Mouse (Mus musculus): ENCODE results near the gene Gm5741.

Gm5741 gene

GRCm38 (mm10) chr8:85072364-85072929 is 4.7 kb upstream of the Gm5741 start:
- DNase-seq: no peak

- peak; percentile 88 for DNase-seq
These were observed 3.9 kb upstream of the Gm5741 start, which contains the start of gene Dhps for GRCm38 (mm10) chr8:85071514-85072281. Dhps (plus strand) TSS chr8:85071757.

GRCm38 (mm10) chr8:85071041-85071440 is 3.3 kb upstream of the Gm5741 start:
- no peak for DNase-seq

DNA sequence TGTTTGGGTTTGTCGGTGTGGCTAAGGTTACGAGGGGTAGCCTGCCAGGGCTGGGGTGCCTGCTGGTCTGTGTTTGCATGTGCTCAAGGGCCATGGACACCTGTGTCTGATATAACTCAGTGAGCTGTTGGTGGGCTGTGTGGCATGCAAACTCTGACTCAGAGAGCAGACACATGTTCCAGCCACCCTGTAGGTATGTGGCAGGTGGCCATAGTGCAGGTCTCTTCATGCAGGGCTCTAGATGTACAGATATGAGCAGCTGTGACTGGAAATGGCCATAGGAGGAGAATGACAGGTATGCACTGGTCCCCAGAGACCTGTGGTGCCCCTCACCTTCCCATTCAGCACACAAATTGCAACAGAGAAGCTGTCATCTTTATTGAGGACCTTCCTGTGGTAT is 627 bp downstream of the Gm5741 start:
- no peak for DNase-seq

- DNase-seq: no peak
These were observed 2.6 kb downstream of the Gm5741 start for GRCm38 (mm10) chr8:85065213-85065612.

GRCm38 (mm10) chr8:85062603-85063002 is 5.2 kb downstream of the Gm5741 start:
- no peak for DNase-seq

- peak; percentile 84 for DNase-seq
These were observed 7.7 kb downstream of the Gm5741 start, which contains the start of gene Fbxw9 for GRCm38 (mm10) chr8:85059879-85060616. Fbxw9 (plus strand) TSS chr8:85060055.

DNA sequence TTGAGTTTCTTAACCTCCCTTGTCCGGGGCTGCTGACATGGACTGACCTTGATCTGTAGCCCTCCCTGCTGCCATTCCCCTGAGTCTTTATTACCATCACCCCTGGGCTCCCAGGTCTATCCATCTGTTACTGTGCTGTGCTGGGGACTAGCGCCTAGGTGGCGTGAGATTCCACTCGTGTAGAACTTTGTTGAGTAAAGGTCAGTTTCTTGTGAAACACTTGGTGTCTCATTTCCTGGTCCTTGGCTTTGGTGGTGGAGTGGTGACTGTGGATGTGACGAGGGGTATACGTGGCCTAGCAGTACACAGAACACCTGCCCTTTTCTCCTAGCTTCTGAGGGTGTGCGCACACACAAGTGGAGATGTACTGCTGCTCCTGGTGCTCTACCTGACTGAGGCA is 10.4 kb downstream of the Gm5741 start:
- DNase-seq: no peak

GRCm38 (mm10) chr8:85043619-85044018 is 24.2 kb downstream of the Gm5741 start:
- no peak for DNase-seq

- peak; percentile 79 for DNase-seq
These were observed 29.9 kb downstream of the Gm5741 start for GRCm38 (mm10) chr8:85037681-85038531.

GRCm38 (mm10) chr8:85037366-85037680 is 30.5 kb downstream of the Gm5741 start:
- DNase-seq: no peak

- DNase-seq: peak; percentile 83
These were observed 30.9 kb downstream of the Gm5741 start, which contains the start of gene Tnpo2 for GRCm38 (mm10) chr8:85036718-85037365. Tnpo2 (plus strand) TSS chr8:85036915.

- DNase-seq: no peak
These were observed 31.4 kb downstream of the Gm5741 start for GRCm38 (mm10) chr8:85036381-85036717.

DNA sequence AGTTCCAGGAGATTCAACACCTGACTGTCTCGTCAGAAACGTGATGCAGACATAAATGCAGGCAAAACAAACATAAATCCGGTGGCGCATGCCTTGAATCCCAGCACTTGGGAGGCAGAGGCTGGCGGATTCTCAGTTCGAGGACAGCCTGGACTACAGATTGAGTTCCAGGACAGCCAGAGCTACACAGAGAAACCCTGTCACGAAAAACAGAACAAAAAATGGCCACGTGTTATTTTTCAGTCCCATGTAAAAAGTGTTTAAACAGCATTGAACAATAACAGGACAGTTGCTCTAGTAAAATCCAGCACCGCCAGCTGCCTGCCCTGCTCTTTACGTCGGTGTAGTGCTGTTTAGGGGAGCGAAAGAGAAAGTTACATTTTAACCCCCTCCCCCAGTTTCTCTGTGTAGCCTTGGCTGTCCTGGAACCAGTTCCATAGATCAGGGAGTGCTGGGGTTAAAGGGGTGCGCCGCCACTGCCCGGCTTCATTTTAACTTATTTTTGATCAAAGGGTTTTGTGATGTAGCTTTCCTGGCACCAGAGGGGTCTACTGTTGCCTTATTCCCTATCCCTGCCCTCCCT is 32.0 kb downstream of the Gm5741 start:
- DNase-seq: peak; percentile 27

DNA sequence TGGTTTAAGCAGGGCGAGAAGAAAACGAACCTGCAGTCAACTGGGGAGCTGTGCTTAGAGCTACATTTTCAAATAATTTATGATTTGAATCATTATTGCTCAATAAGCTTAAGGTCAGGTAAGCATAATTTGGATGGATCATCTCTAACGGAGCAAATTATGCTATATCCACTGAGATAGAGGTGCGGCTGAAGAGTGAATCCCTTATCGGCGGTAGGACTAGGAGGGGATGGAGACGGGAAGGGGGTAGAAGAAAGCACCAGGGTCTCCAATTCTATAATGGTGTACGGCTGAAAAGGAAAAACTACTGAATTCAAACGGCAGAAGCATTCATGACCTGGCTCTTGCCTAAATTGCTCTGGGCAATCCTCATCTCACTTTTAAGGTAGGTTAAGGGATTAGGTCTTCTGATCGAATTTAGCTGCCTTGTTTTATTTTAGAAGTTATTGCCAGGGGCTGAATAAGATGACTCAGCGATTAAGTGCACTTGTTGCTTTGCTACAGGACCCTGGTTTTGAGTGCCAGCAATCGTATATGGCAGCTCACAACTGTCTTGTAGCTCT is 32.5 kb downstream of the Gm5741 start:
- no peak for DNase-seq

DNA sequence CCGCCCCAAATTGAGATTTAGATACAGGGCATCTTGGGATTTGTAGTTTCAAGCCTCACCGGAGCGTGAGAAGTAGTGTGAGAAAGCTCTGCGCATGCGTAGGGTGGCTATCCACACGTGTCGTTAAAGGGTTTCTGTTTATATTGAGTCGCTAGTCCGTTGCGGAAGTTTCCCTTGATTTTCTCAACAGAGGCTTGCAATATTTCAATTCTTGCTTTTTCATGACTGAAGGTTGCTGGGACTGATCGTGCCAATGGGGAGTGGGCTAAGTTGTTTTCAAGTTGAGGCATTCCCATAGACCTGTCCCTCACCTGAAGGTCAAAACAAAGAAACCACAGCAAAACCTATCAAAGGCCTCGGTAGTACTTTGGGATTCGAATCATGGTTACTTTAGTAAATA is 33.0 kb downstream of the Gm5741 start:
- DNase-seq: peak; percentile 81

DNA sequence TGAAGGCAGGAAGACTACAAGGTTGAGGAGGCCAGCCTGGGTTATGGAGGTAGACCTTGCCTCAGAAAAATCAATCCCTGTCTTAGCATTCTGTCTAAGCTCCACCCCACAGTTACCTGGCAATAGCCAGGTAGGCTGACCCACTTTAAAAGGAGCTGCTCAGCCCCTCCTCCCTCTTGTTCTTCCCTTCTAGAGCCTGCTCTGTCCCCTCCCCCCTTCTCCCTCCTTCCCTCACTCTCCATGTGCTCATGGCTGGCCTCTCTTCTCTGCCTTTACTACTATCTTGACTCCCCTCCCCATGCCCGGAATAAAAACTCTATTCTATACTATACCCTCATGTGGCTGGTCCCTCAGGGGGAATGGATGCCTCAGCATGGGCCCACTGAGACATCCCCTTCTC is 33.9 kb downstream of the Gm5741 start:
- no peak for DNase-seq

DNA sequence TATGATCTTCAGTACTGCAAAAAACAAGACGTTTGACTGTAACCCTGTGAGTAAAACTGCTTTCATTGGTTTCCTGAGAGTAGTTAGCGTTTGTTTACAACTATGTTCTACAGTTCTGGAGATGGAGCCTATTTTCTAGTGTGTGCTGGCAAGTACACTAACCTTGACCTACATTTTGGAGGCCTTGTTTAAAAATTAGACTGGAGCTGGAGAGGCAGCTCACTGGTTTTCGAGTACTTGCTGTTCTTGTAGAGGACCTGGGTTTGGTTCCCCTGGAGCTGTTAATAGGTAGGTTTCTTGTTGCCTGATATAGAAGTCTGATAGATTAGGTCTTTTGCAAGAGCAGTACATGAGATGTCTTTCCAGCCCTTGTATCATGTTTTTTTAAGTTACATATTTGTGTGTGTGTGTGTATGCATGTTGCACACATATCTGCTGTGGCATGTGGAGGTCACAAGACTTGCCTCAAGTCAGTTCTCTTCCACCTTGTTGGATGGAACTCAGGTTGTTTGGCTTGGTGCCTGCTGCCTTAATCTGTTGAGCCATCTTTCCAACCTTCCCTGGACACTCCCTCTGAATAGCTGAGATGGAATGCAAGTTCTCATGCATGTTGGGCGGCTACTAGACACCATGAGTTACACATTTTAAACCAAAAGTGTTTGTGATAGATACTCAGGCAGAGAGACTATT is 35.0 kb downstream of the Gm5741 start:
- no peak for DNase-seq

GRCm38 (mm10) chr8:85029271-85029670 is 38.5 kb downstream of the Gm5741 start:
- DNase-seq: no peak

GRCm38 (mm10) chr8:85027922-85028321 is 39.9 kb downstream of the Gm5741 start:
- DNase-seq: no peak

DNA sequence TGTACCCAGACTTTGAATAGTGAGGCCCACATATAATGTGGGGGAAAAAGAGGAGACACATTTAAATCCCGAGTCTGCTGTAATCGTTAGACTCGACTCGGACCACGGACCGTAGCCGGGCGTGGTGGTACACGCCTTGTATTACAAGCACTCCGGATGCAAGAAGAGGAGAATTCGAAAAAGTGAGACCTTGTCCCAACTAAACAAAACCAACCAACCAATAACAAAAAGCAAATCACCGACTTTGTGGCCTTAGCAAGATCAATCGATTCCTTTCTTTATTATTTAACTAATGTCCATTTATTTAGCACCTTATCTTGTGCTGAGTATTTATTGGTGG is 40.3 kb downstream of the Gm5741 start:
- no peak for DNase-seq
